Mouse (Mus musculus) frontal cortex, postnatal 36 days (tissue): Measurements from ENCODE around the gene Foxo3.
A peak's percentile ranks its signal among the peaks of the same experiment; 100 is the strongest.

ENCODE experiments used
- DNase-seq, 2 experiments: peaks; one replicate each; pipeline ENCODE4 v3.0.0; 2022; ENCODE audit warnings: low spot score in 2 of 2

The Foxo3 gene

GRCm38 (mm10) chr10:42276507-42277345 is at the start of gene Foxo3:
Gene Foxo3 (minus strand): TSS chr10:42276755.
- peak; percentile 87 to 88 for DNase-seq

GRCm38 (mm10) chr10:42325305-42325704 is 48.8 kb upstream of the Foxo3 start:
- DNase-seq, result no peak

GRCm38 (mm10) chr10:42323978-42324377 is 47.4 kb upstream of the Foxo3 start:
- DNase-seq, result no peak

GRCm38 (mm10) chr10:42313222-42313786 is 36.7 kb upstream of the Foxo3 start:
- no peak for DNase-seq

GRCm38 (mm10) chr10:42312557-42312956 is 36.0 kb upstream of the Foxo3 start:
- DNase-seq, result no peak

GRCm38 (mm10) chr10:42308687-42308987 is 32.1 kb upstream of the Foxo3 start:
- no peak for DNase-seq

GRCm38 (mm10) chr10:42307980-42308686 is 31.6 kb upstream of the Foxo3 start:
- DNase-seq, result peak; percentile 83 to 85

GRCm38 (mm10) chr10:42306422-42306821 is 29.9 kb upstream of the Foxo3 start:
- DNase-seq, result no peak

GRCm38 (mm10) chr10:42300805-42301204 is 24.2 kb upstream of the Foxo3 start:
- DNase-seq, result no peak

GRCm38 (mm10) chr10:42299967-42300366 is 23.4 kb upstream of the Foxo3 start:
- DNase-seq, result no peak

- DNase-seq, result no peak
Measured at GRCm38 (mm10) chr10:42299426-42299825, 22.9 kb upstream of the Foxo3 start.

GRCm38 (mm10) chr10:42297954-42298353 is 21.4 kb upstream of the Foxo3 start:
- DNase-seq, result no peak

GRCm38 (mm10) chr10:42297109-42297508 is 20.6 kb upstream of the Foxo3 start:
- DNase-seq, result no peak

GRCm38 (mm10) chr10:42296559-42296958 is 20.0 kb upstream of the Foxo3 start:
- no peak for DNase-seq

- peak in 1 of 2 experiments; percentile 28 for DNase-seq
Measured at GRCm38 (mm10) chr10:42295028-42295427, 18.5 kb upstream of the Foxo3 start.

- DNase-seq, result no peak
Measured at GRCm38 (mm10) chr10:42294392-42294791, 17.8 kb upstream of the Foxo3 start.

GRCm38 (mm10) chr10:42293877-42294276 is 17.3 kb upstream of the Foxo3 start:
- no peak for DNase-seq

GRCm38 (mm10) chr10:42291360-42291759 is 14.8 kb upstream of the Foxo3 start:
- no peak for DNase-seq

- no peak for DNase-seq
Measured at GRCm38 (mm10) chr10:42287666-42288065, 11.1 kb upstream of the Foxo3 start.

- no peak for DNase-seq
Measured at GRCm38 (mm10) chr10:42278307-42278850, 1.8 kb upstream of the Foxo3 start.

- DNase-seq, result peak; percentile 98 to 100
Measured at GRCm38 (mm10) chr10:42277476-42278306, 1.1 kb upstream of the Foxo3 start.
